Mouse (Mus musculus): Measurements from ENCODE around the gene Cfap99. TPM values are rescaled to one million over a fixed set of nuclear protein-coding genes. Genes with fewer than 3 reads are reported as not detected.

Cfap99 gene
- total and polyA plus RNA-seq, 3 experiments = not detected

- TF ChIP-seq MAX (IDR thresholded peaks at IDR 0.05; ENCODE audit: low read length) = no peak
- no peak for TF ChIP-seq CHD2 (IDR thresholded peaks at IDR 0.05; ENCODE audit: low read length)
- TF ChIP-seq E2F4 (IDR thresholded peaks at IDR 0.05; ENCODE audit: borderline replicate concordance, low read depth, low read length) = no peak
- TF ChIP-seq POLR2AphosphoS2 (IDR thresholded peaks at IDR 0.05; ENCODE audit: low read length) = no peak
- TF ChIP-seq MYC (IDR thresholded peaks at IDR 0.05; ENCODE audit: low read depth, low read length) = no peak
- no peak for TF ChIP-seq ZKSCAN1 (IDR thresholded peaks at IDR 0.05; ENCODE audit: low read depth, low read length)
- no peak for TF ChIP-seq NELFE (IDR thresholded peaks at IDR 0.05; ENCODE audit: low read depth, low read length)
- no peak for TF ChIP-seq MYB (IDR thresholded peaks at IDR 0.05; ENCODE audit: low read depth, low read length)
- no peak for TF ChIP-seq TBP (IDR thresholded peaks at IDR 0.05; ENCODE audit: low read depth, low read length)
- peaks cover 12 to 21% of the 10 kb centered on the region in 2 experiments for H3K27me3 ChIP-seq (ENCODE audit: control insufficient read depth in 1 of 2, insufficient read depth in 2 of 2, low read length in 2 of 2)
- H3K9me3 ChIP-seq (replicated peaks; ENCODE audit: insufficient read depth, low read length) = no peaks in the 10 kb centered on the region
- H3K27ac ChIP-seq (ENCODE audit: control insufficient read depth, low read depth, low read length) = no peak overlapping the region
- no peaks in the 10 kb centered on the region for H3K36me3 ChIP-seq (ENCODE audit: control insufficient read depth in 1 of 2, insufficient read depth in 2 of 2, low read length in 2 of 2)
- no peaks in the 10 kb centered on the region for H3K4me1 ChIP-seq (ENCODE audit: control insufficient read depth in 1 of 2, insufficient read depth in 2 of 2, low read length in 2 of 2)
- H3K79me2 ChIP-seq (ENCODE audit: control insufficient read depth, insufficient read depth, low read length, poor library complexity) = no peaks in the 10 kb centered on the region
- no peak overlapping the region for H3K9ac ChIP-seq (ENCODE audit: control insufficient read depth, low read depth, low read length, poor library complexity, severe bottlenecking)
- DNase-seq (ENCODE audit: low read depth, low spot score) = no peak
- H3K4me3 ChIP-seq (ENCODE audit: control insufficient read depth in 1 of 2, insufficient read depth in 1 of 2, low read depth in 2 of 2, low read length in 2 of 2) = no peak overlapping the region
Measured at GRCm38 (mm10) chr5:34251794-34252193, 36.6 kb upstream of the Cfap99 start.

- Histone ChIP-seq H3K9me3 (replicated peaks; ENCODE audit: insufficient read depth, low read length) (no peaks in the 10 kb centered on the region), H3K27ac (ENCODE audit: control insufficient read depth, low read depth, low read length) (no peak overlapping the region), H3K36me3 (ENCODE audit: control insufficient read depth in 1 of 2, insufficient read depth in 2 of 2, low read length in 2 of 2) (no peaks in the 10 kb centered on the region), H3K4me1 (ENCODE audit: control insufficient read depth in 1 of 2, insufficient read depth in 2 of 2, low read length in 2 of 2) (no peaks in the 10 kb centered on the region), H3K9ac (ENCODE audit: control insufficient read depth, low read depth, low read length, poor library complexity, severe bottlenecking) (no peak overlapping the region), H3K27me3 (ENCODE audit: control insufficient read depth in 1 of 2, insufficient read depth in 2 of 2, low read length in 2 of 2) (peaks cover 18 to 24% of the 10 kb centered on the region in 2 experiments), H3K79me2 (ENCODE audit: control insufficient read depth, insufficient read depth, low read length, poor library complexity) (no peaks in the 10 kb centered on the region), H3K4me3 (ENCODE audit: control insufficient read depth in 1 of 2, insufficient read depth in 1 of 2, low read depth in 2 of 2, low read length in 2 of 2) (no peak overlapping the region)
- peak; percentile 21 for DNase-seq (ENCODE audit: low read depth, low spot score)
- TF ChIP-seq ZC3H11A (IDR thresholded peaks at IDR 0.05; ENCODE audit: low read depth, low read length) (no peak), MAX (IDR thresholded peaks at IDR 0.05; ENCODE audit: low read length) (no peak)
Measured at GRCm38 (mm10) chr5:34252307-34252966, 36.0 kb upstream of the Cfap99 start.

- no peak overlapping the region for H3K9ac ChIP-seq (ENCODE audit: control insufficient read depth, low read depth, low read length, poor library complexity, severe bottlenecking)
- H3K27ac ChIP-seq (ENCODE audit: control insufficient read depth, low read depth, low read length) = no peak overlapping the region
- no peak for DNase-seq (ENCODE audit: low read depth, low spot score)
- no peaks in the 10 kb centered on the region for H3K9me3 ChIP-seq (replicated peaks; ENCODE audit: insufficient read depth, low read length)
- no peak for TF ChIP-seq USF1 (IDR thresholded peaks at IDR 0.05; ENCODE audit: low read depth, low read length)
- no peak for TF ChIP-seq TAL1 (IDR thresholded peaks at IDR 0.05; ENCODE audit: low read length)
- TF ChIP-seq SMC3 (IDR thresholded peaks at IDR 0.05; ENCODE audit: low read depth, low read length) = no peak
- TF ChIP-seq KAT2A (conservative IDR thresholded peaks at IDR 0.05; ENCODE audit: low read depth, low read length) = no peak
- TF ChIP-seq MYC (IDR thresholded peaks at IDR 0.05; ENCODE audit: low read depth, low read length) = no peak
- no peak for TF ChIP-seq MAX (IDR thresholded peaks at IDR 0.05; ENCODE audit: low read length)
- TF ChIP-seq ZNF384 (IDR thresholded peaks at IDR 0.05; ENCODE audit: low read depth, low read length) = no peak
- no peak for TF ChIP-seq USF2 (IDR thresholded peaks at IDR 0.05; ENCODE audit: borderline replicate concordance in 1 of 2, insufficient read depth in 1 of 2, low read depth in 1 of 2, low read length in 2 of 2)
- no peak for TF ChIP-seq MYB (IDR thresholded peaks at IDR 0.05; ENCODE audit: low read depth, low read length)
- TF ChIP-seq GABPA (IDR thresholded peaks at IDR 0.05; ENCODE audit: low read depth, low read length) = no peak
- no peak for TF ChIP-seq MAZ (IDR thresholded peaks at IDR 0.05; ENCODE audit: low read depth, low read length)
- no peak for TF ChIP-seq MXI1 (IDR thresholded peaks at IDR 0.05; ENCODE audit: low read depth, low read length)
- no peak for TF ChIP-seq NELFE (IDR thresholded peaks at IDR 0.05; ENCODE audit: low read depth, low read length)
- TF ChIP-seq ZKSCAN1 (IDR thresholded peaks at IDR 0.05; ENCODE audit: low read depth, low read length) = no peak
- TF ChIP-seq SIN3A (IDR thresholded peaks at IDR 0.05; ENCODE audit: low read length) = no peak
- TF ChIP-seq CHD2 (IDR thresholded peaks at IDR 0.05; ENCODE audit: low read length) = no peak
- peaks cover 22 to 24% of the 10 kb centered on the region in 2 experiments for H3K27me3 ChIP-seq (ENCODE audit: control insufficient read depth in 1 of 2, insufficient read depth in 2 of 2, low read length in 2 of 2)
- H3K79me2 ChIP-seq (ENCODE audit: control insufficient read depth, insufficient read depth, low read length, poor library complexity) = no peaks in the 10 kb centered on the region
- no peaks in the 10 kb centered on the region for H3K36me3 ChIP-seq (ENCODE audit: control insufficient read depth in 1 of 2, insufficient read depth in 2 of 2, low read length in 2 of 2)
- no peak overlapping the region for H3K4me3 ChIP-seq (ENCODE audit: control insufficient read depth in 1 of 2, insufficient read depth in 1 of 2, low read depth in 2 of 2, low read length in 2 of 2)
- H3K4me1 ChIP-seq (ENCODE audit: control insufficient read depth in 1 of 2, insufficient read depth in 2 of 2, low read length in 2 of 2) = no peaks in the 10 kb centered on the region
Measured at GRCm38 (mm10) chr5:34252967-34253519, 35.4 kb upstream of the Cfap99 start.
